ENCODE assay signal across 31 mouse cellular contexts in the genomic region with DNA sequence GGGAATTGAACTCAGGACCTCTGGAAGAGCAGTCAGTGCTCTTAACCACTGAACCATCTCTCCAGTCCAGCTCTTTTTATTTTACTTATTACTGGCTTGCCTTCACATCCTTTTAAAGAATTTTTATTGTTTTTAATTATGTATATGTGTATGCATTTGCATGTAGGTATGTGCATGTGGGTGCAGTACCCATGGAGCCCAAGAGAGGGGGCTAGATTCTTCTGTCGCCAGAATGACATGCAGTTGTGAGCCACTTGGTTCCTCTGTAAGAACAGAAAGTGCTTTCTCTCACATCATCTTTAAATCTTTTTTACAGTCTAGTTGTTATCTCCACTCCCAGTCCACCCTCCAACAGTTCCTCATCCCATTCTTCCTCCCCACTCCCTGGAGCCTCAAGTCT. TPM values are rescaled to one million over a fixed set of nuclear protein-coding genes. Genes with fewer than 3 reads are reported as not detected.
DNase-seq lines count a peak whose midpoint lies in the region; ATAC-seq and TF ChIP-seq lines count a peak whose summit lies in the region.
"Had no signal": no experiment of that assay in that cellular context is flagged by ENCODE, and none has a peak within 500 bp of the region (broad histone marks: within the 10 kb centered on the region; RNA-seq: fewer than 3 reads in every experiment).

No protein-coding gene starts in this region.

- no peaks in the 10 kb centered on the region for H3K9me3 ChIP-seq in midbrain, postnatal 0 days (ENCODE audit: low read length)
- H3K9me3 ChIP-seq in midbrain, embryonic 14.5 days (ENCODE audit: control insufficient read depth, low read length) = no peaks in the 10 kb centered on the region
- H3K9me3 ChIP-seq in hindbrain, embryonic 12.5 days (replicated peaks) = no peaks in the 10 kb centered on the region
- H3K9me3 ChIP-seq: liver, embryonic 15.5 days; megakaryocyte, embryonic 14.5 days; midbrain, embryonic 12.5 days; neural tube, embryonic 15.5 days; stomach, embryonic 15.5 days had no signal

- H3K36me3 ChIP-seq in midbrain, postnatal 0 days (ENCODE audit: insufficient read depth, low read length) = no peaks in the 10 kb centered on the region
- no peaks in the 10 kb centered on the region for H3K36me3 ChIP-seq in midbrain, embryonic 14.5 days (ENCODE audit: control insufficient read depth, insufficient read depth, low read length)
- no peaks in the 10 kb centered on the region for H3K36me3 ChIP-seq in hindbrain, embryonic 12.5 days
- H3K36me3 ChIP-seq: liver, embryonic 15.5 days; midbrain, embryonic 12.5 days; neural tube, embryonic 15.5 days; stomach, embryonic 15.5 days had no signal

- no peak for ATAC-seq in midbrain, postnatal 0 days (ENCODE audit: low FRiP score)
- no peak for ATAC-seq in midbrain, embryonic 14.5 days (ENCODE audit: low FRiP score, low TSS enrichment)
- no peak for ATAC-seq in hindbrain, embryonic 12.5 days (ENCODE audit: low FRiP score)
- ATAC-seq: forebrain, embryonic 16.5 days; hindbrain, postnatal 0 days; intestine, embryonic 16.5 days had no signal

- H3K27me3 ChIP-seq in midbrain, postnatal 0 days (ENCODE audit: insufficient read depth, low read length) = no peaks in the 10 kb centered on the region
- no peaks in the 10 kb centered on the region for H3K27me3 ChIP-seq in midbrain, embryonic 14.5 days (ENCODE audit: control insufficient read depth, insufficient read depth, low read length)
- no peaks in the 10 kb centered on the region for H3K27me3 ChIP-seq in hindbrain, embryonic 12.5 days
- H3K27me3 ChIP-seq: CH12.LX; liver, embryonic 15.5 days; megakaryocyte, embryonic 14.5 days; midbrain, embryonic 12.5 days; neural tube, embryonic 15.5 days; stomach, embryonic 15.5 days had no signal

- no peak overlapping the region for H3K4me3 ChIP-seq in layer of hippocampus, adult 2 months
- H3K4me3 ChIP-seq in midbrain, postnatal 0 days (ENCODE audit: low read depth, low read length) = no peak overlapping the region
- no peak overlapping the region for H3K4me3 ChIP-seq in midbrain, embryonic 14.5 days (replicated peaks; ENCODE audit: low read depth, low read length)
- no peak overlapping the region for H3K4me3 ChIP-seq in hindbrain, embryonic 12.5 days
- H3K4me3 ChIP-seq: erythroblast, embryonic 14.5 days; liver, embryonic 15.5 days; megakaryocyte, embryonic 14.5 days; midbrain, embryonic 12.5 days; neural tube, embryonic 15.5 days; stomach, embryonic 15.5 days had no signal

- DNase-seq in layer of hippocampus, adult 2 months (ENCODE audit: low spot score in 2 of 2) = no peak
- no peak for DNase-seq in layer of hippocampus, adult 11-12 months (ENCODE audit: low spot score)
- DNase-seq in midbrain, postnatal 0 days (ENCODE audit: low spot score) = no peak
- no peak for DNase-seq in midbrain, embryonic 14.5 days
- DNase-seq in R1 (ENCODE audit: low read depth, low spot score) = peak; percentile 75
- no peak for DNase-seq in embryo, embryonic 9.5 days (ENCODE audit: extremely low spot score)
- DNase-seq in gastrocnemius, postnatal 14 days = no peak
- DNase-seq: adrenal gland, postnatal 14 days; cerebellum, adult 11-12 months; cerebellum, adult 9-11 months; kidney, adult 8-10 months; kidney, postnatal 4 days; layer of hippocampus, adult 9-11 months; left cerebral cortex, postnatal 4 days; lung, postnatal 4 days; right cerebral cortex, postnatal 25 days; thymus, postnatal 25 days had no signal

- peak; percentile 47 for TF ChIP-seq CTCF in layer of hippocampus, adult 2 months (conservative IDR thresholded peaks at IDR 0.05)
- TF ChIP-seq CTCF in midbrain, postnatal 0 days (IDR thresholded peaks at IDR 0.05) = peak; percentile 7; the same call in 1 of the 2 replicates

- H3K4me1 ChIP-seq in midbrain, postnatal 0 days (ENCODE audit: insufficient read depth, low read length) = no peaks in the 10 kb centered on the region
- H3K4me1 ChIP-seq in midbrain, embryonic 14.5 days (ENCODE audit: control insufficient read depth, insufficient read depth, low read length) = no peaks in the 10 kb centered on the region
- H3K4me1 ChIP-seq in hindbrain, embryonic 12.5 days = no peaks in the 10 kb centered on the region
- H3K4me1 ChIP-seq: neural tube, embryonic 15.5 days; stomach, embryonic 15.5 days had no signal

- no peak overlapping the region for H3K9ac ChIP-seq in midbrain, postnatal 0 days (replicated peaks; ENCODE audit: low read length, poor library complexity, severe bottlenecking)
- no peak overlapping the region for H3K9ac ChIP-seq in midbrain, embryonic 14.5 days (replicated peaks; ENCODE audit: low read length)
- no peak overlapping the region for H3K9ac ChIP-seq in hindbrain, embryonic 12.5 days
- H3K9ac ChIP-seq: liver, embryonic 15.5 days; midbrain, embryonic 12.5 days; neural tube, embryonic 15.5 days; stomach, embryonic 15.5 days had no signal

- intact Hi-C loops in gastrocnemius, postnatal 14 days (cut with DNase I; ENCODE audit: low total_unique reads) = no loop called here

- H3K4me2 ChIP-seq in midbrain, postnatal 0 days (ENCODE audit: low read depth, low read length, poor library complexity, severe bottlenecking) = no peak overlapping the region
- no peak overlapping the region for H3K4me2 ChIP-seq in midbrain, embryonic 14.5 days (ENCODE audit: low read length)
- H3K4me2 ChIP-seq in hindbrain, embryonic 12.5 days (replicated peaks) = no peak overlapping the region
- H3K4me2 ChIP-seq: liver, embryonic 15.5 days; midbrain, embryonic 12.5 days; neural tube, embryonic 15.5 days; stomach, embryonic 15.5 days had no signal

- 86% methylated on average over 1 of the region's 1 CpGs for WGBS in midbrain, postnatal 0 days
- 88% methylated on average over 1 of the region's 1 CpGs for WGBS in midbrain, embryonic 14.5 days
- 68% methylated on average over 1 of the region's 1 CpGs for WGBS in hindbrain, embryonic 12.5 days

- H3K27ac ChIP-seq in layer of hippocampus, adult 2 months = no peak overlapping the region
- H3K27ac ChIP-seq in midbrain, postnatal 0 days (ENCODE audit: low read depth, low read length) = no peak overlapping the region
- H3K27ac ChIP-seq in midbrain, embryonic 14.5 days (replicated peaks; ENCODE audit: low read depth, low read length) = no peak overlapping the region
- no peak overlapping the region for H3K27ac ChIP-seq in hindbrain, embryonic 12.5 days
- H3K27ac ChIP-seq: hindbrain, postnatal 0 days; kidney, postnatal 0 days; liver, embryonic 15.5 days; midbrain, embryonic 12.5 days; neural tube, embryonic 15.5 days; stomach, embryonic 15.5 days had no signal

RNA-seq across cellular contexts. Expression of gene Oscar, which starts 24.4 kb away (rescaled TPM):
- 1 to 10 TPM in 1 of 2 experiments, under 1 TPM in 1; 0.56 to 1.5 TPM for total RNA-seq in layer of hippocampus, adult 2 months (2021)
- 0.55 and 1.3 TPM in 2 replicates for total RNA-seq in midbrain, postnatal 0 days (2014; rRNA removed)
- polyA plus RNA-seq in midbrain, postnatal 0 days (2015; fragmentation: Nextera tagmentation; extraction: Ambion mirVana) = 0.63 and 0.77 TPM in 2 replicates
- polyA plus RNA-seq in midbrain, embryonic 14.5 days (2014; fragmentation: Nextera tagmentation; extraction: Ambion mirVana) = 0.26 and 0.63 TPM in 2 replicates
- 0.21 and 0.27 TPM in 2 replicates for polyA plus RNA-seq in hindbrain, embryonic 12.5 days (2016; fragmentation: Nextera tagmentation; extraction: Ambion mirVana)
- total RNA-seq in gastrocnemius, postnatal 14 days (2021) = under 1 TPM in 1 of 2 experiments, not detected in 1; 0.13 TPM
- total RNA-seq: adrenal gland, postnatal 14 days; CH12.LX; common myeloid progenitor, adult 5-6 weeks; gastrocnemius, adult 8-10 months had no signal
- polyA plus RNA-seq: erythroblast, embryonic 14.5 days; intestine, embryonic 16.5 days had no signal

RNA-seq across cellular contexts. Expression of gene Ndufa3, which starts 25.6 kb away (rescaled TPM):
- total RNA-seq in layer of hippocampus, adult 2 months (2021) = 100 to 1,000 TPM; 537 to 571 TPM
- total RNA-seq in midbrain, postnatal 0 days (2014; rRNA removed) = 340 and 373 TPM in 2 replicates
- 556 and 624 TPM in 2 replicates for polyA plus RNA-seq in midbrain, postnatal 0 days (2015; fragmentation: Nextera tagmentation; extraction: Ambion mirVana)
- 432 and 586 TPM in 2 replicates for polyA plus RNA-seq in midbrain, embryonic 14.5 days (2014; fragmentation: Nextera tagmentation; extraction: Ambion mirVana)
- polyA plus RNA-seq in hindbrain, embryonic 12.5 days (2016; fragmentation: Nextera tagmentation; extraction: Ambion mirVana) = 267 and 378 TPM in 2 replicates
- 100 to 1,000 TPM; 731 to 849 TPM for total RNA-seq in gastrocnemius, postnatal 14 days (2021)

RNA-seq across cellular contexts. Expression of gene Tfpt, which starts 38.2 kb away (rescaled TPM):
- total RNA-seq in layer of hippocampus, adult 2 months (2021) = 10 to 100 TPM; 43.7 to 51.9 TPM
- 19.7 and 30.7 TPM in 2 replicates for total RNA-seq in midbrain, postnatal 0 days (2014; rRNA removed)
- polyA plus RNA-seq in midbrain, postnatal 0 days (2015; fragmentation: Nextera tagmentation; extraction: Ambion mirVana) = 33.5 and 35.6 TPM in 2 replicates
- polyA plus RNA-seq in midbrain, embryonic 14.5 days (2014; fragmentation: Nextera tagmentation; extraction: Ambion mirVana) = 30.4 and 38.5 TPM in 2 replicates
- polyA plus RNA-seq in hindbrain, embryonic 12.5 days (2016; fragmentation: Nextera tagmentation; extraction: Ambion mirVana) = 38.1 and 45.0 TPM in 2 replicates
- total RNA-seq in gastrocnemius, postnatal 14 days (2021) = 10 to 100 TPM; 11.5 to 14.6 TPM

RNA-seq across cellular contexts. Expression of gene Prpf31, which starts 38.3 kb away (rescaled TPM):
- total RNA-seq in layer of hippocampus, adult 2 months (2021) = 10 to 100 TPM; 55.5 to 59.2 TPM
- 58.6 and 58.9 TPM in 2 replicates for total RNA-seq in midbrain, postnatal 0 days (2014; rRNA removed)
- 66.0 and 73.8 TPM in 2 replicates for polyA plus RNA-seq in midbrain, postnatal 0 days (2015; fragmentation: Nextera tagmentation; extraction: Ambion mirVana)
- polyA plus RNA-seq in midbrain, embryonic 14.5 days (2014; fragmentation: Nextera tagmentation; extraction: Ambion mirVana) = 71.0 and 82.7 TPM in 2 replicates
- polyA plus RNA-seq in hindbrain, embryonic 12.5 days (2016; fragmentation: Nextera tagmentation; extraction: Ambion mirVana) = 114 and 115 TPM in 2 replicates
- total RNA-seq in gastrocnemius, postnatal 14 days (2021) = 10 to 100 TPM; 24.7 to 27.4 TPM

RNA-seq across cellular contexts. Expression of gene Cnot3, which starts 53.5 kb away (rescaled TPM):
- 10 to 100 TPM; 67.9 to 71.5 TPM for total RNA-seq in layer of hippocampus, adult 2 months (2021)
- 15.1 and 23.3 TPM in 2 replicates for total RNA-seq in midbrain, postnatal 0 days (2014; rRNA removed)
- 27.1 and 32.6 TPM in 2 replicates for polyA plus RNA-seq in midbrain, postnatal 0 days (2015; fragmentation: Nextera tagmentation; extraction: Ambion mirVana)
- 36.6 and 51.2 TPM in 2 replicates for polyA plus RNA-seq in midbrain, embryonic 14.5 days (2014; fragmentation: Nextera tagmentation; extraction: Ambion mirVana)
- 58.1 and 59.3 TPM in 2 replicates for polyA plus RNA-seq in hindbrain, embryonic 12.5 days (2016; fragmentation: Nextera tagmentation; extraction: Ambion mirVana)
- total RNA-seq in gastrocnemius, postnatal 14 days (2021) = 10 to 100 TPM; 18.0 to 22.3 TPM
